Mouse (Mus musculus): ENCODE measurements around the gene Pitpnm1.

DNA sequence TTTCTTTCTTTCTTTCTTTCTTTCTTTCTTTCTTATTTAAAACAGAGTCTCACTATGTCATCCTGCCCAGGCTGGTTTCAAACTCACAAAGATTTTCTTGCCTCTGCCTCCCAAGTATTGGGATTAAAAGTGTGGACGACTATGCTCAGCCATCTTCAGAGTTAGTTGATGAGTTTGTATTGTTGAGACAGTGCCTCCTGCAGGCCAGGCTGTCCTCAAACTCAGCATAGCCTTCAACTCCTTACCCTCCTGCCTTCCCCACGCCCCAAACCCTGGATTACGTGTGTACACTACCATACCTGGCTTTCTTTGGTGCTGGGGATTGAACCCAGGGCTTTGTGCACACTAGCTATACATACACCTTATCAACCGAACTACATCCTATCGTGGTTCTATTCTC, 36.7 kb downstream of the Pitpnm1 start:
- TF ChIP-seq CTCF (IDR thresholded peaks at IDR 0.05; ENCODE audit: borderline replicate concordance, insufficient read depth, low read depth, low read length): no peak
- TF ChIP-seq POLR2A (IDR thresholded peaks at IDR 0.05; ENCODE audit: borderline replicate concordance, insufficient read depth, low read length): no peak
